Mouse (Mus musculus): ENCODE results near the gene Pttg1ip.

- TF ChIP-seq GATA1 (IDR thresholded peaks at IDR 0.05; ENCODE audit: borderline replicate concordance, low read length) (no peak), FLI1 (IDR thresholded peaks at IDR 0.05; ENCODE audit: low read length) (no peak)
These were observed 21.4 kb upstream of the Pttg1ip start for GRCm38 (mm10) chr10:77560090-77560489.
